Mouse (Mus musculus) embryonic facial prominence, embryonic 13.5 days (tissue): ENCODE measurements around the gene Uty. TPM values are rescaled to one million over a fixed set of nuclear protein-coding genes. Genes with fewer than 3 reads are reported as not detected.

Experiments used
- polyA plus RNA-seq: library from polyadenylated mRNA; unstranded; fragments of >200 nt; fragmentation: Nextera tagmentation; extraction: Ambion mirVana; gene quantifications from 2 replicates; pipeline ENCODE4 v1.2.1, GENCODE M21; 2015

The Uty gene
- polyA plus RNA-seq, 1 experiment from 2014 or later = 17.4 TPM

Other genes starting within 250 kb of the Uty start
- gene Eif2s3y, start 235.2 kb downstream of the Uty start, polyA plus RNA-seq = 38.0 and 51.8 TPM in 2 replicates
- 32.8 and 36.2 TPM in 2 replicates for gene Ddx3y, start 40.9 kb upstream of the Uty start, polyA plus RNA-seq
- not detected in 2 replicates for gene Usp9y, start 214.0 kb upstream of the Uty start, polyA plus RNA-seq